Mouse (Mus musculus) yolk sac, embryonic 10.5 days (tissue): ENCODE measurements at regions not wholly inside any gene's neighbourhood (a gene's known extent, or its start where the extent isn't known, plus 50 kb on each side); places are given as distances from the start of the nearest gene placed in this dataset.

Experiments used
- DNase-seq: peaks from one replicate; pipeline ENCODE4 v3.0.0-alpha.2; 2017; ENCODE audit warnings: low spot score

GRCm38 (mm10) chr1:16007809-16008208 is 85.3 kb downstream of the 4930444P10Rik start:
- DNase-seq = no peak

GRCm38 (mm10) chr1:16006888-16007287 is 86.2 kb downstream of the 4930444P10Rik start:
- DNase-seq = no peak

- DNase-seq = no peak
Measured at GRCm38 (mm10) chr1:15997135-15997534, 96.0 kb downstream of the 4930444P10Rik start.

- DNase-seq = no peak
Measured at GRCm38 (mm10) chr1:15996341-15996740, 96.8 kb downstream of the 4930444P10Rik start.

GRCm38 (mm10) chr1:15993561-15994410 is 99.3 kb downstream of the 4930444P10Rik start:
- DNase-seq = peak; percentile 6

- no peak for DNase-seq
Measured at GRCm38 (mm10) chr1:15990982-15991381, 102.1 kb downstream of the 4930444P10Rik start.

- no peak for DNase-seq
Measured at GRCm38 (mm10) chr1:15985579-15985978, 107.5 kb downstream of the 4930444P10Rik start.

GRCm38 (mm10) chr1:15979333-15979732 is 113.8 kb downstream of the 4930444P10Rik start:
- DNase-seq = no peak

- no peak for DNase-seq
Measured at GRCm38 (mm10) chr1:15959578-15959977, 133.5 kb downstream of the 4930444P10Rik start.

- no peak for DNase-seq
Measured at GRCm38 (mm10) chr1:15958661-15959060, 134.5 kb downstream of the 4930444P10Rik start.

GRCm38 (mm10) chr1:15943662-15944061 is 149.5 kb downstream of the 4930444P10Rik start:
- DNase-seq = no peak

GRCm38 (mm10) chr1:15943041-15943440 is 150.1 kb downstream of the 4930444P10Rik start:
- no peak for DNase-seq
